Mouse (Mus musculus) neural tube, embryonic 11.5 days (tissue): ENCODE measurements around the gene Ackr1. TPM values are rescaled to one million over a fixed set of nuclear protein-coding genes. Genes with fewer than 3 reads are reported as not detected.
A peak's percentile ranks its signal among the peaks of the same experiment; 100 is the strongest.
"Not testable (repeated sequence)": the region's sequence is repeated elsewhere in the genome, so short reads cannot be mapped to it uniquely, and the experiment has no call there.

Experiments used
- ATAC-seq: fragments of 200-750 bp; cut with Nextera tagmentation; 2 replicates; pipeline ENCODE4 v1.8.0; 2017; ENCODE audit warnings: moderate number of reproducible peaks, mild to moderate bottlenecking, moderate TSS enrichment, moderate library complexity; ENCODE audit not compliant: insufficient read depth, low FRiP score, low TSS enrichment
- DNase-seq: peaks from one replicate; pipeline ENCODE4 v3.0.0-alpha.2; 2015; ENCODE audit warnings: low spot score
- H3K27ac ChIP-seq: fragments of 300-500 bp; sonication (generic); 2 replicates; pipeline ENCODE4 v1.5.1; 2014; ENCODE audit warnings: low read depth, mild to moderate bottlenecking, low read length
- H3K27me3 ChIP-seq: fragments of 300-500 bp; sonication (generic); 2 replicates; pipeline ENCODE4 v1.6.1; 2014; ENCODE audit warnings: mild to moderate bottlenecking, low read length, mixed read lengths; ENCODE audit not compliant: control insufficient read depth, insufficient read depth
- H3K36me3 ChIP-seq: fragments of 300-500 bp; sonication (generic); 2 replicates; pipeline ENCODE4 v1.6.1; 2014; ENCODE audit warnings: mild to moderate bottlenecking, low read length, moderate library complexity, mixed read lengths; ENCODE audit not compliant: control insufficient read depth, insufficient read depth
- H3K4me1 ChIP-seq: fragments of 300-500 bp; sonication (generic); 2 replicates; pipeline ENCODE4 v1.6.1; 2014; ENCODE audit warnings: low read length, mixed read lengths; ENCODE audit not compliant: control insufficient read depth, insufficient read depth
- H3K4me2 ChIP-seq: fragments of 300-500 bp; sonication (generic); 2 replicates; pipeline ENCODE4 v1.6.1; 2014; ENCODE audit warnings: low read depth, mild to moderate bottlenecking, moderate library complexity
- H3K4me3 ChIP-seq: fragments of 300-500 bp; sonication (generic); 2 replicates; pipeline ENCODE4 v1.5.1; 2014; ENCODE audit warnings: low read depth, low read length
- H3K9ac ChIP-seq: fragments of 300-500 bp; sonication (generic); 2 replicates; pipeline ENCODE4 v1.6.1; 2014; ENCODE audit warnings: mild to moderate bottlenecking, low read length
- H3K9me3 ChIP-seq: fragments of 300-500 bp; sonication (generic); 2 replicates; pipeline ENCODE4 v1.6.1; 2016; ENCODE audit warnings: low read length; ENCODE audit not compliant: control insufficient read depth
- WGBS: fragments of 180-500 bp; shearing (Covaris S2); extraction: QIAGEN DNeasy Blood & Tissue Kit; methylation state at CpG from one replicate; pipeline ENCODE4 v1.1.7; 2014; 5-methylcytosine and 5-hydroxymethylcytosine counted together
- polyA plus RNA-seq: library from polyadenylated mRNA; unstranded; fragments of >200 nt; fragmentation: Nextera tagmentation; extraction: Ambion mirVana; gene quantifications from 2 replicates; pipeline ENCODE4 v1.2.1, GENCODE M21; 2014

The Ackr1 gene
- polyA plus RNA-seq, 1 experiment from 2014 or later = 7.4 TPM

DNA sequence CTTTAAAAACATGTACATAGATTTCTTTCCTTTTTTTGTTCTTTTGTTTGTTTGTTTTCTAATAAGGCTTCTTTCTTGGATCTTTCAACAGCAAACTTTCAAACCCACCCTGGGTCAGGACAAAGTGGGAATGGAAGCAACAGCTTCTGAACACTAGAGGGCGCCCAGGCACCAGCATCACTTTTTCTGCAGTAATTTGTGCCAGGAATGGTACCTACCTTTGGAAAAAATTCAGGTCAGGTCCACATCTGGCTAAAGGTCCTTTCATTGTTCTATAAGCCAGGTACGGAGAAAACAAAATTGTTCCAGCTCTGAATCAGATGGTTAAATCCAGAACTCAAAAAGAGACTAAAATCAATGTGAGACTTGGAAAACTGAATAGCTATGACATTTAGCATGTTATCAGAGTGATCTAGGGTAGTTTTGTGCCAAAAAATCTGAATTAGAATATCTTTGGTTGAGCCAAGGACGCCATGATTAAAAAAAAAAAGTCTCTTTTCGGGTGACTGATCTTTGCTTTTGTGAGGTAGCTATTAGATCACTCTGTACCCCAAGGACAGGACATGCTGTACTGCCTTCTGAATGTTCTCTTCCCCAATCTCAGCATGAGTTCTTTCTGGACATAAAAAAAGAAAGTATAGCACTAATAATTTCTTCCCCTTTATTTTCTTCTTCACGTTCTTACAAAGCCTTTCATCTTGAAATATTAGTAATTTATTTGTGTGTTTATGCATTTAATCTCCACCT lies 9.5 kb downstream of the Ackr1 start:
- 31% methylated on average over 5 of the region's 5 CpGs for WGBS
- H3K9me3 ChIP-seq = no peaks in the 10 kb centered on the region
- H3K27me3 ChIP-seq = no peaks in the 10 kb centered on the region
- no peaks in the 10 kb centered on the region for H3K36me3 ChIP-seq
- DNase-seq (peak; percentile 43), ATAC-seq (no peak)
- no peak overlapping the region for H3K9ac ChIP-seq
- H3K4me2 ChIP-seq = no peak overlapping the region
- no peak overlapping the region for H3K27ac ChIP-seq
- no peaks in the 10 kb centered on the region for H3K4me1 ChIP-seq
- H3K4me3 ChIP-seq = no peak overlapping the region

GRCm38 (mm10) chr1:173322249-173322627 lies 11.3 kb downstream of the Ackr1 start:
- no peak overlapping the region for H3K4me3 ChIP-seq
- DNase-seq = no peak
- H3K4me2 ChIP-seq = no peak overlapping the region
- no peak overlapping the region for H3K9ac ChIP-seq
- WGBS = 73% methylated on average over 6 of the region's 6 CpGs
- no peaks in the 10 kb centered on the region for H3K9me3 ChIP-seq
- no peaks in the 10 kb centered on the region for H3K27me3 ChIP-seq
- H3K4me1 ChIP-seq = no peaks in the 10 kb centered on the region
- no peaks in the 10 kb centered on the region for H3K36me3 ChIP-seq
- no peak; the same call in 1 of the 2 replicates for ATAC-seq
- H3K27ac ChIP-seq = no peak overlapping the region

GRCm38 (mm10) chr1:173321593-173322248 lies 11.8 kb downstream of the Ackr1 start:
- 59% methylated on average over 8 of the region's 8 CpGs for WGBS
- ATAC-seq (no peak), DNase-seq (no peak)
- no peak overlapping the region for H3K4me2 ChIP-seq
- no peak overlapping the region for H3K27ac ChIP-seq
- no peaks in the 10 kb centered on the region for H3K9me3 ChIP-seq
- H3K9ac ChIP-seq = no peak overlapping the region
- no peaks in the 10 kb centered on the region for H3K4me1 ChIP-seq
- no peak overlapping the region for H3K4me3 ChIP-seq
- no peaks in the 10 kb centered on the region for H3K36me3 ChIP-seq
- H3K27me3 ChIP-seq = no peaks in the 10 kb centered on the region

GRCm38 (mm10) chr1:173317925-173318477 lies 15.5 kb downstream of the Ackr1 start:
- H3K27me3 ChIP-seq = no peaks in the 10 kb centered on the region
- 89% methylated on average over 2 of the region's 2 CpGs for WGBS
- no peaks in the 10 kb centered on the region for H3K36me3 ChIP-seq
- DNase-seq (no peak), ATAC-seq (no peak)
- no peak overlapping the region for H3K9ac ChIP-seq
- no peaks in the 10 kb centered on the region for H3K4me1 ChIP-seq
- H3K4me3 ChIP-seq = no peak overlapping the region
- no peaks in the 10 kb centered on the region for H3K9me3 ChIP-seq
- H3K4me2 ChIP-seq = no peak overlapping the region
- H3K27ac ChIP-seq = no peak overlapping the region

GRCm38 (mm10) chr1:173315725-173316124 lies 17.8 kb downstream of the Ackr1 start:
- Histone ChIP-seq H3K27ac (no peak overlapping the region), H3K4me1 (no peaks in the 10 kb centered on the region), H3K4me2 (no peak overlapping the region), H3K36me3 (no peaks in the 10 kb centered on the region), H3K9ac (no peak overlapping the region), H3K4me3 (no peak overlapping the region), H3K9me3 (no peaks in the 10 kb centered on the region), H3K27me3 (no peaks in the 10 kb centered on the region)
- DNase-seq = no peak
- 97% methylated on average over 3 of the region's 3 CpGs for WGBS
- ATAC-seq = no peak

GRCm38 (mm10) chr1:173313535-173314050 lies 20.0 kb downstream of the Ackr1 start:
- 88% methylated on average over 7 of the region's 7 CpGs for WGBS
- H3K4me2 ChIP-seq, H3K36me3 ChIP-seq, H3K4me3 ChIP-seq, H3K4me1 ChIP-seq, DNase-seq, ATAC-seq, H3K9ac ChIP-seq, H3K27me3 ChIP-seq, H3K9me3 ChIP-seq, H3K27ac ChIP-seq: not testable (repeated sequence)

- not testable (repeated sequence) for H3K27me3 ChIP-seq, DNase-seq, ATAC-seq, H3K4me2 ChIP-seq, H3K4me3 ChIP-seq, H3K27ac ChIP-seq, H3K9me3 ChIP-seq, H3K4me1 ChIP-seq, H3K36me3 ChIP-seq, H3K9ac ChIP-seq
- WGBS = 76% methylated on average over 3 of the region's 3 CpGs
Observed at GRCm38 (mm10) chr1:173302795-173303194, 30.8 kb downstream of the Ackr1 start.
